Mouse (Mus musculus) CD4-positive, CD25-positive, alpha-beta regulatory T cell, adult 2 months (primary cell): ENCODE data around the gene Minos1.
A peak's percentile ranks its signal among the peaks of the same experiment; 100 is the strongest.

ENCODE experiments used
- DNase-seq: peaks from one replicate; pipeline ENCODE4 v3.0.0-alpha.2; 2012; ENCODE audit warnings: low read depth, low spot score

Minos1 gene

GRCm38 (mm10) chr4:139095406-139095805, 35.5 kb downstream of the Minos1 start:
- no peak for DNase-seq

GRCm38 (mm10) chr4:139093196-139093530, 37.8 kb downstream of the Minos1 start:
- DNase-seq: no peak

GRCm38 (mm10) chr4:139092356-139093195, 38.3 kb downstream of the Minos1 start, which contains the start of gene Nbl1:
TSS of gene Nbl1 (minus strand) at chr4:139092993.
- no peak for DNase-seq

GRCm38 (mm10) chr4:139091478-139092355, 39.2 kb downstream of the Minos1 start:
- no peak for DNase-seq

GRCm38 (mm10) chr4:139091066-139091465, 39.8 kb downstream of the Minos1 start:
- no peak for DNase-seq

- no peak for DNase-seq
Measured at GRCm38 (mm10) chr4:139090303-139090940, 40.5 kb downstream of the Minos1 start.

- no peak for DNase-seq
Measured at GRCm38 (mm10) chr4:139088982-139089671, 41.8 kb downstream of the Minos1 start.

- DNase-seq: peak; percentile 70
Measured at GRCm38 (mm10) chr4:139086984-139087383, 43.9 kb downstream of the Minos1 start.

- DNase-seq: peak; percentile 90
Measured at GRCm38 (mm10) chr4:139086037-139086436, 44.9 kb downstream of the Minos1 start.

GRCm38 (mm10) chr4:139085337-139085736, 45.6 kb downstream of the Minos1 start:
- DNase-seq: no peak

GRCm38 (mm10) chr4:139082790-139083564, 47.9 kb downstream of the Minos1 start:
- DNase-seq: no peak

GRCm38 (mm10) chr4:139081270-139081931, 49.5 kb downstream of the Minos1 start:
- DNase-seq: no peak

- DNase-seq: no peak
Measured at GRCm38 (mm10) chr4:139080259-139080658, 50.7 kb downstream of the Minos1 start.

GRCm38 (mm10) chr4:139079439-139079838, 51.5 kb downstream of the Minos1 start:
- DNase-seq: no peak

GRCm38 (mm10) chr4:139078726-139079125, 52.2 kb downstream of the Minos1 start:
- DNase-seq: no peak

- no peak for DNase-seq
Measured at GRCm38 (mm10) chr4:139078313-139078712, 52.6 kb downstream of the Minos1 start.

GRCm38 (mm10) chr4:139075915-139076314, 55.0 kb downstream of the Minos1 start:
- no peak for DNase-seq

- DNase-seq: no peak
Measured at GRCm38 (mm10) chr4:139075041-139075711, 55.7 kb downstream of the Minos1 start, which contains the start of gene Htr6. TSS of gene Htr6 (minus strand) at chr4:139075570.

GRCm38 (mm10) chr4:139074060-139074459, 56.9 kb downstream of the Minos1 start:
- no peak for DNase-seq
